Mouse (Mus musculus): ENCODE data around the gene Vars2. TPM values are rescaled to one million over a fixed set of nuclear protein-coding genes. Genes with fewer than 3 reads are reported as not detected.

Gene Vars2
- total RNA-seq, 2 experiments from 2014 or later, result 0.23 to 2.5 TPM

DNA sequence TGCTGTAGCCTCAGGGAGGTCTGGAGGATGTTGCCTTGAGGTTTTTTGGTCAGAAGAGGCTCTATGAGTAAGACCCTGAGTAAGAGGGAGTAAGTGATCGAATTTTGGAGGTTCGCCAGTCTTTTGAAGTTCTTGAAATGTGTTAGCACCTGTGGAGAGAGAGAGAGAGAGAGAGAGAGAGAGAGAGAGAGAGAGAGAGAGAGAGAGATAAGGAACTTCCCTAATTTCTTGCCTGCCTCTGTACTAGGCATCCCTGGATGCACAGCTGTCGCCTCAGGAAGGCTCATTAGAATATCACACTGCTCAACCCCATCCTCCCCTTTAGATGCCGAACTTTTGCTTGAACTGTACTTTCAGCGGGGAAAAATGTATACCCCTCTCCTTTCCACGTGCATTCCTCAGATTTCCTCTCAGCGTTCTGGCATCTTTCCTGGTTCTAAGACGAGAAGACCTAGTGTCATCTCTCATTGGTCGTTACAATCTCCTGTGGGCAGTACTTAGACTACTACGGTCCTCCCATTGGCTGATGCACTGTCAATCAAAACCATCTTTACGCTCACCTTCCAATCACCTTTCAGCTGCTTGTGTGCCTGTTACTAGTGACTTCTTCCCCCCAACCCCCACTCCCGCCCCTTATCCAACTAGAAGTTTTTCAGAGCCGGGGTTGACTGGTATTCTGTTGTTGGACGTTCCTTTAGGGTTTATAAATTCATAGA, 28.8 kb downstream of the Vars2 start:
- no peak for ATAC-seq (replicated peaks; ENCODE audit: low FRiP score, poor library complexity, severe bottlenecking)

DNA sequence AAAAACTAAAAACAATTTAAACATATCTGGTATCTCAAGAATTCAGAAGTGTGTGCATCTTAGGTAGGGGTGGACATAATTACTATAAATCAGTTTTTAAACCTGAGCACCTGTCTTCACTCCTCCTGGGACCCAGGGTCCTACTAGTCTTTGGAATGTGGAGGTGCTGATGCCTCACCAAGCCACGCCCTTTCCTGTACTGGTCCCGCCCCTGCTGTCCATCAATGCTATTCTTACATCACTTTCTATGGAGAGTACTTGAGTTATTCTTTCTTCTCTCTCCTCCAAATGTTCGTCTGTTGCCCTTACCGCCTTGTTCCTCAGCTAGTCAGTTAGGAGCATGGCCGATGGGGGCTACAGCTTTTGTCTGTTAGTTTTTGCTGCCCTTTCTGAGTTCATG, 31.0 kb downstream of the Vars2 start:
- no peak for ATAC-seq (replicated peaks; ENCODE audit: low FRiP score, poor library complexity, severe bottlenecking)

- ATAC-seq (replicated peaks; ENCODE audit: low FRiP score, poor library complexity, severe bottlenecking), result peak; percentile 65; the same call in 1 of the 2 replicates
These were observed 31.7 kb downstream of the Vars2 start for GRCm38 (mm10) chr17:35635699-35636111.

DNA sequence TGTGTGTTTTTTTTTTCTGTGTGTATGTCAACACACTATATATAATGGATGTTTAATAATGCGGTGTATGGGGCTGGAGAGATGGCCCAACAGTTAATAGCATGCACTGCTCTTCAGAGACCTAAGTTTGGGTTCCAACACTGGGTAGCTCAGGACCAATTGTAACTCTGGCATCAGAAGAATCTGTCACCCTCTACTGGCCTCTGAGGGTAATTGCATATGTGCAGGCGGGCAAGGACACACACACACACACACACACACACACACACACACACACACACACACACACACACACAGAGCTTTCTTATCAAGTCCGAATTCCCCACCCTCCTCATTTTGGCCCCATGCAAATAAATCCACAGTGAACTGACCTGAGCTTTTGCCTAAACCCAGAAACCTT, 32.2 kb downstream of the Vars2 start:
- no peak for ATAC-seq (replicated peaks; ENCODE audit: low FRiP score, poor library complexity, severe bottlenecking)

DNA sequence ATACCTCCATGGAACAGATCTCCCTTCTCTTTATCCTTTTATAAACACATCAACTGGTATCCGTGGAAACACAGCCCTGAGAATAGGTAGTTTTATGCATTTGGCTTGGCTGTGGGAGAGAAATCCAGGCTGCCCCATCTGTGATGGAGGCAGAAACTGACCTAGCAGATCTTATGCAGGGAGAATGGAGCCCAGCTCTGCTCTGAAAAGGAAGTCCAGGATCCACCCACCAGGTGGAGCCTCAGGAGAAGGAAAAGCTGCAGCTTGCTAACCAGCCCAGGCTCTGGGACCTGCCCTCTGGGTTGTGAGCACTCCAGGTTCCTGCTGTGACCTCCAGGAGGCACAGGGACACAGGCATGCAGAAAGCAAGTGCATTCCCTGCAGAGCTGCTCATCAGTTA, 33.4 kb downstream of the Vars2 start:
- ATAC-seq (replicated peaks; ENCODE audit: low FRiP score, poor library complexity, severe bottlenecking), result no peak

DNA sequence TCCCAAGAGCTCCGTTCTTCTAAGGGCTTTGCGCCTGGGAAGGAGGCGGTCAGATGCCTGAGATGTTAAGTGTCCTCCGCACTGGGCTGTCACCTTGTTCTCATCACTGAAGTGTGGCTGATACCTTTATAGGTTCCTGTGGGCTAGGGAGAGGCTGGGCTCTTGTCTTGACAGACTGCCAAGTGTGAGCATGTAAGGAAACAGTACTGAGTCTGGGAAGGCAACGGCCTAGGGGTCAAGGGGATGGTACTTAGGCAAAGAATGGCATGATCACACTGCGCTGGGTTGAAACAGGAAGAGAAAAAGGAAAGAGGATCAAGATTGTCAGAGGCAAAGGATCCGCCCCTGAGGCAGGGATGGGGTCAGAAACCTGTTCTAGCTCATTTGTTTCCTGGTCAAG, 40.9 kb downstream of the Vars2 start, which contains the start of gene Gm9573:
Gene Gm9573 (minus strand): TSS at position 101 of the 400 bp plus-strand sequence.
- ATAC-seq (replicated peaks; ENCODE audit: low FRiP score, poor library complexity, severe bottlenecking), result no peak

DNA sequence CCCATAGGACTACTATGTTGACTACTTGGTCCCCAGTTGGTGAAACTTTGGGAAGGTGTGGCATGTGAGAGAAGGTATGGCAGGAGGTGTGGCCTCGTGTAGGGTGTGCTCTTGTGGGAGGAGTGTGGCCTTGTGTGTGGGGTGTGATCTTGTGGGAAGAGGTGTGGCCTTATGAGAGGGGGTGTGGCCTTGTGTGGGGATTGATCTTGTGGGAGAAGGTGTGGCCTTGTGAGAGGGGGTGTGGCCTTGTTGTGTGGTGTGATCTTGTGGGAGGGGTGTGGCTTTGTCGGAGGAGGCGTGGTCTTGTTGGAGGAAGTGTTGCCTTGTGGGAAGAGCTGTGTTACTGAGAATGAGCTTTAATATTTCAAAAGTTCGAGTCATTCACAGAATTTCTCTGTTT, 50.3 kb downstream of the Vars2 start:
- ATAC-seq (replicated peaks; ENCODE audit: low FRiP score, poor library complexity, severe bottlenecking), result no peak

Other genes with a start within 250 kb of the Vars2 start
- 11.5 and 17.6 TPM in 2 replicates for gene H2-Q6, start 242.7 kb downstream of the Vars2 start, total RNA-seq (2015; ENCODE audit: low replicate concordance)
- 8.5 and 12.7 TPM in 2 replicates for gene H2-Q6, start 242.7 kb downstream of the Vars2 start, total RNA-seq (2017; ENCODE audit: low replicate concordance)
- 47.6 and 48.2 TPM in 2 replicates for gene H2-Q7, start 228.4 kb downstream of the Vars2 start, total RNA-seq (2015; ENCODE audit: low replicate concordance)
- gene H2-Q7, start 228.4 kb downstream of the Vars2 start, total RNA-seq (2017; ENCODE audit: low replicate concordance), result 8.2 and 13.2 TPM in 2 replicates
- gene H2-Q10, start 197.5 kb downstream of the Vars2 start, total RNA-seq (2015; ENCODE audit: low replicate concordance), result 2.9 and 3.2 TPM in 2 replicates
- gene H2-Q10, start 197.5 kb downstream of the Vars2 start, total RNA-seq (2017; ENCODE audit: low replicate concordance), result 0.51 and 2.0 TPM in 2 replicates
- 1.4 TPM in 1 of 2 replicates, not detected in the other for gene Pou5f1, start 161.6 kb downstream of the Vars2 start, total RNA-seq (2015; ENCODE audit: low replicate concordance)
- gene Pou5f1, start 161.6 kb downstream of the Vars2 start, total RNA-seq (2017; ENCODE audit: low replicate concordance), result 0.26 TPM in 1 of 2 replicates, not detected in the other
- gene Tcf19, start 150.8 kb downstream of the Vars2 start, total RNA-seq (2015; ENCODE audit: low replicate concordance), result 103 and 129 TPM in 2 replicates
- 49.4 and 49.9 TPM in 2 replicates for gene Tcf19, start 150.8 kb downstream of the Vars2 start, total RNA-seq (2017; ENCODE audit: low replicate concordance)
- 32.7 and 49.4 TPM in 2 replicates for gene Cchcr1, start 150.5 kb downstream of the Vars2 start, total RNA-seq (2015; ENCODE audit: low replicate concordance)
- 48.4 and 83.3 TPM in 2 replicates for gene Cchcr1, start 150.5 kb downstream of the Vars2 start, total RNA-seq (2017; ENCODE audit: low replicate concordance)
- not detected in 2 replicates for gene Psors1c2, start 134.4 kb downstream of the Vars2 start, total RNA-seq (2015; ENCODE audit: low replicate concordance)
- not detected in 2 replicates for gene Psors1c2, start 134.4 kb downstream of the Vars2 start, total RNA-seq (2017; ENCODE audit: low replicate concordance)
- not detected in 2 replicates for gene Cdsn, start 115.5 kb downstream of the Vars2 start, total RNA-seq (2015; ENCODE audit: low replicate concordance)
- gene Cdsn, start 115.5 kb downstream of the Vars2 start, total RNA-seq (2017; ENCODE audit: low replicate concordance), result not detected in 2 replicates
- not detected in 2 replicates for gene 2300002M23Rik, start 100.1 kb downstream of the Vars2 start, total RNA-seq (2015; ENCODE audit: low replicate concordance)
- gene 2300002M23Rik, start 100.1 kb downstream of the Vars2 start, total RNA-seq (2017; ENCODE audit: low replicate concordance), result not detected in 2 replicates
- not detected in 2 replicates for gene Sfta2, start 66.0 kb downstream of the Vars2 start, total RNA-seq (2015; ENCODE audit: low replicate concordance)
- not detected in 2 replicates for gene Sfta2, start 66.0 kb downstream of the Vars2 start, total RNA-seq (2017; ENCODE audit: low replicate concordance)
- gene Gm9573, start 41.0 kb downstream of the Vars2 start, total RNA-seq (2015; ENCODE audit: low replicate concordance), result not detected in 2 replicates
- gene Gm9573, start 41.0 kb downstream of the Vars2 start, total RNA-seq (2017; ENCODE audit: low replicate concordance), result not detected in 2 replicates
- gene Mucl3, start 23.9 kb downstream of the Vars2 start, total RNA-seq (2015; ENCODE audit: low replicate concordance), result not detected in 2 replicates
- not detected in 2 replicates for gene Mucl3, start 23.9 kb downstream of the Vars2 start, total RNA-seq (2017; ENCODE audit: low replicate concordance)
- gene Gtf2h4, start 6.1 kb upstream of the Vars2 start, total RNA-seq (2015; ENCODE audit: low replicate concordance), result 1.1 and 2.5 TPM in 2 replicates
- gene Gtf2h4, start 6.1 kb upstream of the Vars2 start, total RNA-seq (2017; ENCODE audit: low replicate concordance), result 3.6 and 6.3 TPM in 2 replicates
- not detected in 2 replicates for gene Ddr1, start 37.0 kb upstream of the Vars2 start, total RNA-seq (2015; ENCODE audit: low replicate concordance)
- gene Ddr1, start 37.0 kb upstream of the Vars2 start, total RNA-seq (2017; ENCODE audit: low replicate concordance), result 0.26 TPM in 1 of 2 replicates, not detected in the other
- 3.8 and 10.5 TPM in 2 replicates for gene Ier3, start 154.1 kb upstream of the Vars2 start, total RNA-seq (2015; ENCODE audit: low replicate concordance)
- gene Ier3, start 154.1 kb upstream of the Vars2 start, total RNA-seq (2017; ENCODE audit: low replicate concordance), result 0.51 and 4.0 TPM in 2 replicates
- 19.3 and 32.8 TPM in 2 replicates for gene Flot1, start 155.6 kb upstream of the Vars2 start, total RNA-seq (2015; ENCODE audit: low replicate concordance)
- gene Flot1, start 155.6 kb upstream of the Vars2 start, total RNA-seq (2017; ENCODE audit: low replicate concordance), result 14.6 and 29.1 TPM in 2 replicates
- 663 and 669 TPM in 2 replicates for gene Tubb5, start 170.7 kb upstream of the Vars2 start, total RNA-seq (2015; ENCODE audit: low replicate concordance)
- 760 and 914 TPM in 2 replicates for gene Tubb5, start 170.7 kb upstream of the Vars2 start, total RNA-seq (2017; ENCODE audit: low replicate concordance)
- gene Mdc1, start 173.9 kb upstream of the Vars2 start, total RNA-seq (2015; ENCODE audit: low replicate concordance), result 117 and 147 TPM in 2 replicates
- 31.0 and 57.1 TPM in 2 replicates for gene Mdc1, start 173.9 kb upstream of the Vars2 start, total RNA-seq (2017; ENCODE audit: low replicate concordance)
- 32.8 and 36.0 TPM in 2 replicates for gene Nrm, start 193.7 kb upstream of the Vars2 start, total RNA-seq (2015; ENCODE audit: low replicate concordance)
- 19.1 and 35.8 TPM in 2 replicates for gene Nrm, start 193.7 kb upstream of the Vars2 start, total RNA-seq (2017; ENCODE audit: low replicate concordance)
- 32.8 and 37.7 TPM in 2 replicates for gene Ppp1r18, start 198.0 kb upstream of the Vars2 start, total RNA-seq (2015; ENCODE audit: low replicate concordance)
- gene Ppp1r18, start 198.0 kb upstream of the Vars2 start, total RNA-seq (2017; ENCODE audit: low replicate concordance), result 7.2 and 10.2 TPM in 2 replicates
- 139 and 201 TPM in 2 replicates for gene Dhx16, start 212.2 kb upstream of the Vars2 start, total RNA-seq (2015; ENCODE audit: low replicate concordance)
- 73.1 and 118 TPM in 2 replicates for gene Dhx16, start 212.2 kb upstream of the Vars2 start, total RNA-seq (2017; ENCODE audit: low replicate concordance)
- 37.7 and 68.5 TPM in 2 replicates for gene 2310061I04Rik, start 229.8 kb upstream of the Vars2 start, total RNA-seq (2015; ENCODE audit: low replicate concordance)
- gene 2310061I04Rik, start 229.8 kb upstream of the Vars2 start, total RNA-seq (2017; ENCODE audit: low replicate concordance), result 2.9 and 3.7 TPM in 2 replicates
- gene Atat1, start 242.5 kb upstream of the Vars2 start, total RNA-seq (2015; ENCODE audit: low replicate concordance), result 7.6 and 26.0 TPM in 2 replicates
- gene Atat1, start 242.5 kb upstream of the Vars2 start, total RNA-seq (2017; ENCODE audit: low replicate concordance), result 3.0 and 4.0 TPM in 2 replicates
- 16.9 and 18.0 TPM in 2 replicates for gene Mrps18b, start 248.8 kb upstream of the Vars2 start, total RNA-seq (2015; ENCODE audit: low replicate concordance)
- 13.5 and 50.5 TPM in 2 replicates for gene Mrps18b, start 248.8 kb upstream of the Vars2 start, total RNA-seq (2017; ENCODE audit: low replicate concordance)
- gene Ppp1r10, start 248.8 kb upstream of the Vars2 start, total RNA-seq (2015; ENCODE audit: low replicate concordance), result 53.7 and 90.1 TPM in 2 replicates
- gene Ppp1r10, start 248.8 kb upstream of the Vars2 start, total RNA-seq (2017; ENCODE audit: low replicate concordance), result 67.5 and 87.5 TPM in 2 replicates

Data from erythroid progenitor cell, adult 5-6 weeks (primary cell).